Mouse (Mus musculus) embryonic facial prominence, embryonic 10.5 days (tissue): ENCODE data around the gene Thra. TPM values are rescaled to one million over a fixed set of nuclear protein-coding genes. Genes with fewer than 3 reads are reported as not detected.

Source experiments
- DNase-seq: peaks from one replicate; pipeline ENCODE4 v3.0.0-alpha.2; 2017; ENCODE audit warnings: low spot score
- H3K27ac ChIP-seq: fragments of 300-500 bp; sonication (generic); replicated peaks from 2 replicates; pipeline ENCODE4 v1.5.1; 2016; ENCODE audit warnings: mild to moderate bottlenecking
- H3K27me3 ChIP-seq: fragments of 300-500 bp; sonication (generic); replicated peaks from 2 replicates; pipeline ENCODE4 v1.6.1; 2016; ENCODE audit warnings: low read depth, mild to moderate bottlenecking; ENCODE audit not compliant: poor library complexity, severe bottlenecking
- H3K36me3 ChIP-seq: fragments of 300-500 bp; sonication (generic); replicated peaks from 2 replicates; pipeline ENCODE4 v1.6.1; 2016; ENCODE audit warnings: mild to moderate bottlenecking, moderate library complexity
- H3K4me1 ChIP-seq: fragments of 300-500 bp; sonication (generic); 2 replicates; pipeline ENCODE4 v1.6.1; 2016
- H3K4me3 ChIP-seq: fragments of 300-500 bp; sonication (generic); 2 replicates; pipeline ENCODE4 v1.5.1; 2016; ENCODE audit warnings: mild to moderate bottlenecking, moderate library complexity
- H3K9me3 ChIP-seq: fragments of 300-500 bp; sonication (generic); 2 replicates; pipeline ENCODE4 v1.6.1; 2016; ENCODE audit warnings: mild to moderate bottlenecking
- WGBS: fragments of 180-500 bp; shearing (Covaris S2); methylation state at CpG from one replicate; pipeline ENCODE4 v1.1.7; 2016; 5-methylcytosine and 5-hydroxymethylcytosine counted together
- polyA plus RNA-seq: library from polyadenylated mRNA; unstranded; fragments of >200 nt; fragmentation: Nextera tagmentation; extraction: Ambion mirVana; gene quantifications from 2 replicates; pipeline ENCODE4 v1.2.1, GENCODE M21; 2016

Gene Thra
- polyA plus RNA-seq, 1 experiment from 2014 or later = 9.1 TPM

GRCm38 (mm10) chr11:98771131-98771530 is 30.7 kb downstream of the Thra start:
- H3K4me3 ChIP-seq = no peak overlapping the region
- peaks cover 6% of the 10 kb centered on the region; the same call in 1 of the 2 replicates for H3K27me3 ChIP-seq
- H3K4me1 ChIP-seq = peaks cover 68% of the 10 kb centered on the region
- no peak for DNase-seq
- H3K27ac ChIP-seq = no peak overlapping the region
- H3K9me3 ChIP-seq = no peaks in the 10 kb centered on the region
- H3K36me3 ChIP-seq = peaks cover 34% of the 10 kb centered on the region
- WGBS = 95% methylated on average over 18 of the region's 18 CpGs

- H3K4me1 ChIP-seq = peaks cover 68% of the 10 kb centered on the region
- no peak overlapping the region for H3K27ac ChIP-seq
- 95% methylated on average over 11 of the region's 11 CpGs for WGBS
- peaks cover 6% of the 10 kb centered on the region; the same call in 1 of the 2 replicates for H3K27me3 ChIP-seq
- peaks cover 33% of the 10 kb centered on the region for H3K36me3 ChIP-seq
- H3K4me3 ChIP-seq = no peak overlapping the region
- DNase-seq = no peak
- H3K9me3 ChIP-seq = no peaks in the 10 kb centered on the region
Observed at GRCm38 (mm10) chr11:98771844-98772525, 31.5 kb downstream of the Thra start.

GRCm38 (mm10) chr11:98772667-98773171 is 32.3 kb downstream of the Thra start:
- DNase-seq = no peak
- peaks cover 33% of the 10 kb centered on the region for H3K36me3 ChIP-seq
- WGBS = 78% methylated on average over 8 of the region's 8 CpGs
- no peak overlapping the region for H3K27ac ChIP-seq
- no peak overlapping the region for H3K4me3 ChIP-seq
- H3K27me3 ChIP-seq = peaks cover 6% of the 10 kb centered on the region; the same call in 1 of the 2 replicates
- H3K9me3 ChIP-seq = no peaks in the 10 kb centered on the region
- H3K4me1 ChIP-seq = peaks cover 68% of the 10 kb centered on the region

- Histone ChIP-seq H3K27ac (peak overlapping the region; percentile 59), H3K9me3 (no peaks in the 10 kb centered on the region), H3K36me3 (peaks cover 26% of the 10 kb centered on the region), H3K4me1 (peaks cover 61% of the 10 kb centered on the region), H3K4me3 (peak overlapping the region; percentile 60), H3K27me3 (no peaks in the 10 kb centered on the region)
- peak; percentile 94 for DNase-seq
- WGBS = 1% methylated on average over 37 of the region's 37 CpGs
Observed at GRCm38 (mm10) chr11:98773635-98774295, 33.3 kb downstream of the Thra start.

GRCm38 (mm10) chr11:98774582-98775347 is 34.3 kb downstream of the Thra start, which contains the start of gene Nr1d1:
Nr1d1 (minus strand) TSS chr11:98775333.
- H3K4me1 ChIP-seq = peaks cover 54% of the 10 kb centered on the region
- peak within 1 kb of the TSS; percentile 60 for H3K4me3 ChIP-seq
- no peak for DNase-seq
- no peaks in the 10 kb centered on the region for H3K9me3 ChIP-seq
- H3K36me3 ChIP-seq = peaks cover 16% of the 10 kb centered on the region
- peak within 1 kb of the TSS; percentile 85 for H3K27ac ChIP-seq
- H3K27me3 ChIP-seq = no peaks in the 10 kb centered on the region
- WGBS = 1% methylated on average over 22 of the region's 22 CpGs

- DNase-seq = peak; percentile 96
- peaks cover 54% of the 10 kb centered on the region for H3K4me1 ChIP-seq
- no peaks in the 10 kb centered on the region for H3K27me3 ChIP-seq
- peak overlapping the region; percentile 60 for H3K4me3 ChIP-seq
- H3K9me3 ChIP-seq = no peaks in the 10 kb centered on the region
- 10% methylated on average over 15 of the region's 15 CpGs for WGBS
- peak overlapping the region; percentile 85 for H3K27ac ChIP-seq
- H3K36me3 ChIP-seq = peaks cover 9% of the 10 kb centered on the region
Observed at GRCm38 (mm10) chr11:98775348-98776051, 35.1 kb downstream of the Thra start.

GRCm38 (mm10) chr11:98776052-98776764 is 35.8 kb downstream of the Thra start:
- WGBS = 57% methylated on average over 12 of the region's 12 CpGs
- no peak for DNase-seq
- H3K4me1 ChIP-seq = peaks cover 58% of the 10 kb centered on the region
- peaks cover 1% of the 10 kb centered on the region; the same call in 1 of the 2 replicates for H3K36me3 ChIP-seq
- H3K27ac ChIP-seq = peak overlapping the region; percentile 85
- H3K4me3 ChIP-seq = peak overlapping the region; percentile 60
- no peaks in the 10 kb centered on the region for H3K9me3 ChIP-seq
- no peaks in the 10 kb centered on the region for H3K27me3 ChIP-seq

GRCm38 (mm10) chr11:98776843-98777590 is 36.6 kb downstream of the Thra start:
- Histone ChIP-seq H3K4me1 (peaks cover 66% of the 10 kb centered on the region), H3K27ac (peak overlapping the region; percentile 85), H3K27me3 (no peaks in the 10 kb centered on the region), H3K9me3 (no peaks in the 10 kb centered on the region), H3K36me3 (no peaks in the 10 kb centered on the region), H3K4me3 (peak overlapping the region; percentile 60)
- WGBS = 5% methylated on average over 9 of the region's 9 CpGs
- DNase-seq = peak; percentile 66

- Histone ChIP-seq H3K4me1 (peaks cover 72% of the 10 kb centered on the region), H3K9me3 (no peaks in the 10 kb centered on the region), H3K4me3 (no peak overlapping the region), H3K27me3 (no peaks in the 10 kb centered on the region), H3K27ac (no peak overlapping the region), H3K36me3 (no peaks in the 10 kb centered on the region)
- DNase-seq = no peak
Observed at GRCm38 (mm10) chr11:98777888-98778287, 37.5 kb downstream of the Thra start.

- peak overlapping the region; percentile 49 for H3K4me3 ChIP-seq
- no peaks in the 10 kb centered on the region for H3K9me3 ChIP-seq
- WGBS = 14% methylated on average over 14 of the region's 14 CpGs
- H3K4me1 ChIP-seq = peaks cover 68% of the 10 kb centered on the region
- H3K27ac ChIP-seq = peak overlapping the region; percentile 90
- peak; percentile 39 for DNase-seq
- H3K27me3 ChIP-seq = peaks cover 6% of the 10 kb centered on the region; the same call in 1 of the 2 replicates
- no peaks in the 10 kb centered on the region for H3K36me3 ChIP-seq
Observed at GRCm38 (mm10) chr11:98781851-98782512, 41.5 kb downstream of the Thra start.
